Mouse (Mus musculus) adrenal gland, adult 8-10 months (tissue): ENCODE measurements around the gene Gria1. TPM values are rescaled to one million over a fixed set of nuclear protein-coding genes. Genes with fewer than 3 reads are reported as not detected.

Experiments
- DNase-seq: peaks from one replicate; pipeline ENCODE4 v3.0.0; 2022
- total RNA-seq, 4 experiments: library from RNA; stranded (reverse); gene quantifications; 2 replicates each; pipeline ENCODE4 v1.2.4; 2022

The Gria1 gene
- total RNA-seq, 4 experiments from 2014 or later = 0.34 to 0.91 (median 0.65) TPM

- DNase-seq = no peak
These were observed 173.0 kb downstream of the Gria1 start for GRCm38 (mm10) chr11:57184216-57184615.

DNA sequence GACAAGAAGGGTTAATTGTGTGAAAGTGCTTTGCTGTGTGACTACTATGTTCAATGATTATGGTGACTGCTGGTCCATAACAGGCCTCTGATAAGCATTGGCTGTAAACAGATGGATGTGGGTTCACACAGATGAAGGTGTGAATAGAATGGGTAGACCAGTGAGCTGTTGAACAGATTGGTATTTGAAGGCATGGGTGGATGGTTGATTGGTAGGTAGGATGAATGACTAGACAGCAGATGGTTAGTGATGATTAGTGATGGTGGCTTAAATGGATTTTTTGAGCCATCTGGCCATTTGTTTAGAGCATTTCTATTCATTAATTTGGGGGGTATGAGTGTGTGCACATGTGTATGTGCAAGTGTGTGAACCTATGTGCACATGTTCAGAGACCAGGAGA, 173.9 kb downstream of the Gria1 start:
- DNase-seq = no peak

DNA sequence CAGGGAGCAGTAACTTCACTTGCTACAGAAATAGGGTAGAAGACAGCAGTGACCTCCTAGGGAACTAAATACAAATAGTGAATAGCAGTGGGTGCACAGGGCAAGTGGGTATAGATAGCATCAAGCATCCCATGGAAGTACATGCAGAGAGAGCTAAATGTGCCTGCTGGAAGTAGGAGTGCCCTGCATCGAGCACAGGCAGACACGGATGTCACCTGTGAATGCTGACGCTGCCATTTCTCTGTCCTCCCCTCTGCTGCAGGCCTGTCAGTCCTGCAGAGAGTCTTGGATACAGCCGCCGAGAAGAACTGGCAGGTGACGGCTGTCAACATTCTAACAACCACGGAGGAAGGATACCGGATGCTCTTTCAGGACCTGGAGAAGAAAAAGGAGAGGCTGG, 178.2 kb downstream of the Gria1 start:
- no peak for DNase-seq

GRCm38 (mm10) chr11:57194746-57195145, 183.6 kb downstream of the Gria1 start:
- DNase-seq = no peak

DNA sequence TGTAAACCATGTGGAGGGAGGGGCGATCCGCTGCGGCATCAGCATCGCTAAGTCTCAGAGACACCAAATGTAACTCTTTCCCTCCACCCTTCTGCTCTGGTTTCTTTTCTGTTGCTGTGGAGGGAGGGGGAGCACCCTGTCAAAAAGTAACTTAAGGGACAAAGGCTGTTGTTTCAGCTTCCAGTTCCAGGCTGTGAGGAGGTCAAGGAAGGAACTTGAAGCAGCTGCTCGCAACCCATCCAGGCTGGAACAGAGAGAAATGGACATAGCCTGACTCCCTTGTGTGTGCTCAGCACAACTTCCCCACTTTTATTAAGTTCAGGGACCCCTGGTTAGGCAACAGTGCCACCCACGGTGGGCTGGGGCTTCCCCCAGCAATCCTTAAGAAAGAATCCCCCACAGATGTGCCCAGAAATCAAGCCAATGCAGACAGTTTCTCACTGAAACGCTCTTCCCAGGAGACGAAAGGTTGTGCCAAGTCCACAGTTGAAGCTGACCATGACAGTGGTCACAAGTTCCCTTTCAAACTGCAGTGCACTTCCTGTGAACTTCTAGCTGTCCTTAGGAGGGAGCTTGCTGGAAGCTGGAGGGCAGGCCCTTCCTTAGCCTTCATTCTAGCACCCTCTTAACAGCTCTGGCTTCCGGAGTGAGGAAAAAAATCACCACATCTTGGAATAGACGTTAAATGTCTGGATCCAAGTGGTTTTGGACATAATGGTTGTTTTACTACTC, 190.2 kb downstream of the Gria1 start:
- DNase-seq = no peak

DNA sequence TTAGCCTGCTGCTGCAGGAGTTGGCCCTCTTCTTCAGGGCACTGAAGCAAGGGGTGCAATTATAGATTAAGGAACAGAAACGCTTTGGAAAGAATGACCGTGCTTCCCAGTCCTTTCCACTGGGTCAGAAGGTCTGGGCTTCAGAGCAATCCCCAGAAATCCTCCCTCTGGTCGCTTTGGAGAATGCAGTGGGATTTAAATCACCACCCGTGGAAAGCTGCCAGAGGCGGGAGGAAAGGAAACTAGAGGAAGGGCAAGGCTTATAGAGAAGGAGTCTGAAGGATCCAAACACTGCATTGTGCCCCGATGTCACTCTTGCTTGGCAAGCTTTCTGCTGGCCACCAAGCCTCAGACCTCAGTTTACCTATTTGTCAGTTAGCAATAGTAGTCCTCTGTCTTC, 193.2 kb downstream of the Gria1 start:
- DNase-seq = no peak

DNA sequence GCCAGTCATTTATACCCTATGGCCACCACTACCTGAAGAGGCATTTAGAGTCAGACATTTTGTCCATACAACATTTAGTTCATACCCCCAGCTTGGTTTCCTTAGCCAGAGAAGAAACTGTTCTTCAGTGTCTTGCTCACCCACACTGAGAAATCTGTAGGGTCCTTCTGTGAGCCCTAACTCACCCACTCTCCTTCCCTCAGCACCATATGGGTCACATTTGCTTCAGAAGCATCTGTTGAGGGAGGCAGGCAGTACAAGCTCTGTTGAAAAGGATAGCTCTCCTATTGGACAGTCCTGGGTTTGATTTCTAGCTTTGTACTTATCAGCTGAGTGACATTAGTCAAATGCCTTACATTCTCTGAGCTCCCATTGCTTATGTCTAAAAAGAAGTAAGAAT, 196.1 kb downstream of the Gria1 start:
- no peak for DNase-seq

GRCm38 (mm10) chr11:57214079-57214478, 202.9 kb downstream of the Gria1 start:
- no peak for DNase-seq

GRCm38 (mm10) chr11:57214583-57214982, 203.4 kb downstream of the Gria1 start:
- no peak for DNase-seq

DNA sequence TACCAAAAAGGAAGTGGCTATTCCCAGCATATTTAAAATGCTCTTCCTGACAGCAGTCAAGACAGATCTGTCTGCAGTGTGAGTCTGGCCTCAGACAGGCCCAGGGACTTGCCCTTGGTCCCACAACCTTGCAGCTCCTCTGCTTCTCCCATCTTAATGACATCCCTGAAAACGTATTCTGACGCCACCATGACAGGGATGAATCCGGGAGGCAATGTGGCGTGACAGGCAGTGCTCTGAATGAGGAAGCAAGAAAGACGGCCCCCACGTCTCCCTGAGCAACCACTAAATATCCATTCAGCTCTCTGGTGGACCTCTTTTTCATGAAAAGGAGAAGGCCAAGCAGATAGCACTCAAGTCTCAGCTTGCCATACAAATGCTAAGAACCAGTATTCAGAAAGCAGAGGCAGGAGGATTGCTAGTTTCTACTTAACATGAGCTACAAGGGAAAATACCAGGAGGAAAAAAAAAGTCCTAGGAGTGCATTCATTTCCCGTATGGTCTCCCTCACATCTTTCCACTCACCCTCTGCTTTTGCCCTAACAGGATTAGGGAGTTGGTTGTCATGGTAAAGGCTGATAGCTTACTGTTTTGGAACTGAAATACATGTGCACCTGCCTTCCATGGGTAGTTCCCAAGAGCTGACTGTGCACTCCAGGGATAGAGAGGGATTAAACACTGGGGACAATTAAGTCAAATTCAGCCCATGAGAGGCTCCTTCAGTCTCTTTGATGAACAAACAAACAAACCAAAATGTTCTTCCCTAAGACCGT, 211.8 kb downstream of the Gria1 start:
- no peak for DNase-seq

GRCm38 (mm10) chr11:57235446-57235845, 224.3 kb downstream of the Gria1 start:
- no peak for DNase-seq

DNA sequence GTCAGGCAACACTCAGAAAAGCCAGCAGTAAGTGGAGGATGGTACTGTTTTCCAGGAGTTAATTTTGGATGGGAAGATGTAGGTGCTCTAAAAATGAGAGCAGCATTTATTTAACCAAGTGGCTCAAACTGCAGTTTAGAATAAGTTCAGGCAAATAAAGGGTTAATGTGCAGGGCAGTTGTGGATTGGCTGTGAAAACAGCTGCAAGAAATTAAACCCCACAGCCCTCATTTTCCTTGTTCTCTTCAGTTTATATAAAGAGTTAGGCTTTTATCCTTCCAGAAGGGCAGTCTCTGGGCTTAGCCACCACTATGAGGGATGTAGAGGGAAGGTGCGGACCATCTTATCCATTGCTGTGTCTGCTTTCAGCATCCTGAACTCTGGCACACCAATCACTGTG, 225.2 kb downstream of the Gria1 start:
- no peak for DNase-seq

DNA sequence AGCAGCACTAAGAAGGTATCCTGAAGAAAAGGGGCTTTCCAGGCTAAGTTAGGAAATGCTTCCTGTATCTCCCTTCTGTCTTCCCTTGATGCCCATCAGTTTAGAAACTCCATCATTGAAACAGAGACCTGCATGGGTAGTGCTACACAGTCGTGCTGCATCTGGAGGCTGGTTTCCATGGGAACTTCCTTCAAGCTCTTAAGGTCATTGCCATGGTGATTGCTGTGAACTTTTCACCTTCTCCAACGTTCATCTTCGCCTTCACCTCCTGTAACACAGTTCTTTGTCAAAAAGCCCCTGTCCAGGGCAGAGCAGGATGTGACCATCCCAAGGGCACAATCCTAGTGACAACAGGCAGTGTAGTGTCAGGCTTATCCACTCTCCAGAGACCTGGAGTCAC, 228.6 kb downstream of the Gria1 start:
- DNase-seq = no peak

GRCm38 (mm10) chr11:57243835-57244234, 232.6 kb downstream of the Gria1 start:
- no peak for DNase-seq

DNA sequence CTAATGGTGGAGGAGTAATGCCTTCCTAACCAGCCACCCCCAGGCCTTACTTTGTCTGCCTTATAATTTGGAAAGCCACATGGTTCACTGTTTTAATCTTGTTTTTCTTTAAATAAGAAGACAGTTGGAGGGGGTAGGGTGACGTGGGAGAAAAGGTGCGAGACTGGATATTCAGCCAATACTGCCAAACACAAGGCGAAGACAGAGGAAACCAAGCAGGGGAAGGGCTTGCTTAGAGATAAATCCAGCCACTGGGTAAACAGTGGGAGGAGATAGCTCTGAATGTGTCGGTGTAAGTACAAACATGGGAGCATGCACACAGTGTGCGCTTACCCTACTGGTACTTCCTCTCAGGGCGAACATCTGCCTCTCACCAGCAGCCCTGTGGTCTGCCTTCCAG, 233.4 kb downstream of the Gria1 start:
- no peak for DNase-seq

- DNase-seq = no peak
These were observed 237.7 kb downstream of the Gria1 start for GRCm38 (mm10) chr11:57248870-57249269.

GRCm38 (mm10) chr11:57250129-57250528, 238.9 kb downstream of the Gria1 start:
- DNase-seq = no peak

DNA sequence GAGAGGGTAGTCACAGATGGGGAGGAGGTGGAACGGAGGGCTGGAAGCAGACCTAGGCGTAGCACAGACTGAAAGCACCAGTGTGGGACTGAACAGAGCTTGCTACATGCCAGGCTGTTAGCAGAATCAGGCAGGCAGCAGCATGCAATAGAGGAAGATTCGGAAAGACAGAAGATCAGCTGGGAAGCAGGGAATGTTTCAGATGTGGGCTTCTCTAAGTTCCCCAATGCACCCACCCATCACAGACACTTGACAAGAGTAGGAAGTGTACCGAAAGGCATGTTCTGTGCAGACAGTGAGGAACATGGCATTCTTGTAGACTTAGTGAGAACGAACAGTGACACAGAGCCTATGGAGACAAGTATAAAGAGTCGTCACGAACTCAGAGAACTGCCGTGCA, 260.5 kb downstream of the Gria1 start:
- no peak for DNase-seq

DNA sequence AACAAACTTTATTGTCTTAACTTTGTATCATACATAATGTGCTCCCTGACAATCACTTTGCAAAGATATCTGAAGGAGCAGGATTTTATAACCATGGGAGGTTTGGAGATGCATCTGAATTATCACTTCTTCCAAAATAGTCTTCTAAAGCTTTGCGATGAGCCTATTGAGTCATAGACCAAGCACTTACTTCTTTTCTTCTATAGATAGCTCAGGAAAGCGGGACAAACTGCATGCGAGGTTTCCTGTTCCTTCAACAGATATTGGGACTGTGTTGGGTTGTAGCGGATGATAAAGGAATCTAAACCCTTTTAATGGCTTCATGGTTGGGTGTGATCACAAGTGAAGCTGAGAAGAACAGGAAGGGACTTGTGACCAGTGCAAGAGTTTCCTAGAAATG, 263.5 kb downstream of the Gria1 start:
- no peak for DNase-seq

GRCm38 (mm10) chr11:57278056-57278455, 266.9 kb downstream of the Gria1 start:
- no peak for DNase-seq

DNA sequence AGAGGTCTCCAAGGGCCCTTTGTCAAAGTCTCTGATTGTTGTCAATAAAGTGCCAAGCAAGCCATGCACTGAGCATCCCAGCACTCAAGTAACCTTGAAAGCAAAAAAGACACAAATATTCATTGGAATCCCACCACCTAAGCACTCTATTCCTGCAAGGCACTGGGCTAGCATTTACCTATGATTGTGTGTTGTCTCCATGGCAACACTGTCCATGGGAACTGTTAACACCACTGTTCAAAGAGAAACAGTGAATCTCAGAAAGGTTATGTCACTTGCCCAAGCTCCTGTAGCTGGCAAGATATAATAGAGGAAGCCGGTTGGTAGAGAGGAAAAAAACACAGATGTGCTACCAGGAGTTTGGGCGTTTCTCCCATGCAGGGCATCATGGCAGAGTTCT, 274.9 kb downstream of the Gria1 start:
- no peak for DNase-seq

GRCm38 (mm10) chr11:57297376-57297775, 286.2 kb downstream of the Gria1 start:
- no peak for DNase-seq

DNA sequence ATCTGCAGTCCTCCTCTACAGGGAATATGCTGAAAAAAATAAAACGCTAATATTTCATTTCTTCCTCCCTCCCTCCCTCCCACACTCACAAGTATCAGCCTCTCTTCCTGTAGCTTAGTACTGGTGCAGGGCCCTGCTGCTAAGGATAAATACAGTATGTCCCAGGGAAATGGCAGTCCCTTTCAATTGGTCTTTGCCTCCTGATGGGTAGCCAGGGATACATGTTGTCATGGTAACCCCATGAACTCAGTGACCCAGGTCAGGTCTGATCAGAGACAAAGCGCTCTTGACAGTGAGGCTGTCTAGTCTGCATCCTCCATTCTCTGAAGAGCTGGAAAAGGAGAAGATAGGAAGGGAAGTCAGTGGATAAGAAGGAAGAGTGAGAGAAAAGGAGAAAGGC, 287.1 kb downstream of the Gria1 start:
- no peak for DNase-seq

DNA sequence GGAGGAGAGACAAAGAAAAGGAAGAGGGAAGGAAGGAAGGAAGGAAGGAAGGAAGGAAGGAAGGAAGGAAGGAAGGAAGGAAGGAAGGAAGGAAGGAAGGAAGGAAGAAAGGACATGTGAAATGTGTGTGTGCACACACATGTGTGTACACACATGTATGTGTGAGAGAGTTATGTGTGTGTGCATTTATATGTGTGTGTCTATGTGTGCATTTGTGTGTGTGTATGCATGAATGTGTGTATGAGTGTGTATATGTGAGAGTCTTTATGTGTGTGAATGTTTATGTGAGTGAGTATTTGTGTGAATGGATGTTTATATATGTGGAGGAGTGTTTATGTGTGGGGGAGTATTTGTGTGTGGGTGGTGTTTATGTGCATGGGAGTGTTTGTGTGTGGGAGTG, 287.5 kb downstream of the Gria1 start:
- DNase-seq = no peak
